8 mouse cellular contexts compared by ENCODE assay signal in genomic region chr7:30444971-30445751, GRCm38 (mm10). TPM values are rescaled to one million over a fixed set of nuclear protein-coding genes. Genes with fewer than 3 reads are reported as not detected.
DNase-seq lines count a peak whose midpoint lies in the region; ATAC-seq and TF ChIP-seq lines count a peak whose summit lies in the region.

Aplp1 (minus strand) TSS chr7:30445535.

- in situ Hi-C loops in ES-E14 (cut with MboI; ENCODE audit: low sequenced_read_pairs in 2 of 2, unreplicated experiment in 2 of 2) = no loop called here

- no peaks in the 10 kb centered on the region for H3K9me3 ChIP-seq in ES-E14 (ENCODE audit: control insufficient read depth, insufficient read depth, low read depth, low read length)
- no peaks in the 10 kb centered on the region for H3K9me3 ChIP-seq in embryonic facial prominence, embryonic 15.5 days (replicated peaks)
- peaks cover 21% of the 10 kb centered on the region; the same call in 1 of the 2 replicates for H3K9me3 ChIP-seq in hindbrain, embryonic 10.5 days

- H3K4me3 ChIP-seq in ES-E14 (ENCODE audit: insufficient read depth in 1 of 2, low read depth in 1 of 2, low read length in 2 of 2, poor library complexity in 1 of 2, severe bottlenecking in 1 of 2) = peak within 1 kb of the TSS; percentile 56 to 74
- peak within 1 kb of the TSS; percentile 69 for H3K4me3 ChIP-seq in embryonic facial prominence, embryonic 15.5 days (replicated peaks)
- H3K4me3 ChIP-seq in hindbrain, embryonic 10.5 days = peak within 1 kb of the TSS; percentile 79
- peak within 1 kb of the TSS; percentile 89 for H3K4me3 ChIP-seq in layer of hippocampus, adult 2 months
- peak within 1 kb of the TSS; percentile 44 for H3K4me3 ChIP-seq in lung, adult 2 months (replicated peaks; ENCODE audit: extremely low read depth, low read depth, low read length)

- DNase-seq in ES-E14 (ENCODE audit: low read depth, low spot score) = no peak
- peak; percentile 75 to 86 for DNase-seq in adrenal gland, postnatal 36 days
- peak; percentile 79 for DNase-seq in hindbrain, embryonic 10.5 days (ENCODE audit: low spot score)
- DNase-seq in layer of hippocampus, adult 2 months (ENCODE audit: low spot score in 2 of 2) = peak; percentile 81 to 84
- DNase-seq in lung, adult 2 months = peak; percentile 49
- DNase-seq in retina, embryonic 14.5 days (ENCODE audit: low spot score) = peak; percentile 76
- DNase-seq in c-Kit-positive CD71-positive TER-119-positive erythroid progenitor cells, embryonic 14.5 days (ENCODE audit: low spot score) = no peak

- peaks cover 0 to 9% of the 10 kb centered on the region in 2 experiments; a peak in 1 of 4 replicates for H3K4me1 ChIP-seq in ES-E14 (ENCODE audit: control insufficient read depth in 2 of 2, insufficient read depth in 2 of 2, low read length in 2 of 2, poor library complexity in 1 of 2)
- peaks cover 16% of the 10 kb centered on the region for H3K4me1 ChIP-seq in embryonic facial prominence, embryonic 15.5 days
- peaks cover 31% of the 10 kb centered on the region for H3K4me1 ChIP-seq in hindbrain, embryonic 10.5 days (replicated peaks)
- peaks cover 3% of the 10 kb centered on the region; the same call in 1 of the 2 replicates for H3K4me1 ChIP-seq in lung, adult 2 months (ENCODE audit: control insufficient read depth, insufficient read depth, low read length)

- no peak for TF ChIP-seq POLR2A in lung, adult 2 months (IDR thresholded peaks at IDR 0.05; ENCODE audit: borderline replicate concordance, extremely low read depth, low read depth, low read length)

- peak within 1 kb of the TSS; percentile 87 for H3K4me2 ChIP-seq in embryonic facial prominence, embryonic 15.5 days (replicated peaks)

- peaks cover under 1% of the 10 kb centered on the region; the same call in 1 of the 2 replicates for H3K27me3 ChIP-seq in embryonic facial prominence, embryonic 15.5 days
- peaks cover 66% of the 10 kb centered on the region for H3K27me3 ChIP-seq in hindbrain, embryonic 10.5 days (ENCODE audit: insufficient read depth, poor library complexity, severe bottlenecking)

- peak within 1 kb of the TSS; percentile 61 for H3K9ac ChIP-seq in ES-E14 (ENCODE audit: insufficient read depth, low read depth, low read length, poor library complexity, severe bottlenecking)
- H3K9ac ChIP-seq in embryonic facial prominence, embryonic 15.5 days = peak within 1 kb of the TSS; percentile 44

- peak within 1 kb of the TSS; percentile 37; the same call in 1 of the 2 replicates for H3K27ac ChIP-seq in ES-E14 (ENCODE audit: insufficient read depth, low read depth, low read length, poor library complexity, severe bottlenecking)
- H3K27ac ChIP-seq in embryonic facial prominence, embryonic 15.5 days (replicated peaks) = peak within 1 kb of the TSS; percentile 13; the same call in 1 of the 2 replicates
- H3K27ac ChIP-seq in hindbrain, embryonic 10.5 days = peak within 1 kb of the TSS; percentile 90
- peak within 1 kb of the TSS; percentile 100 for H3K27ac ChIP-seq in layer of hippocampus, adult 2 months

- WGBS in embryonic facial prominence, embryonic 15.5 days = under 1% methylated on average over 55 of the region's 72 CpGs
- WGBS in hindbrain, embryonic 10.5 days = under 1% methylated on average over 65 of the region's 72 CpGs
- 1% methylated on average over 71 of the region's 72 CpGs for WGBS in lung, adult 2 months

- ATAC-seq in embryonic facial prominence, embryonic 15.5 days (ENCODE audit: insufficient number of reproducible peaks, low FRiP score, low TSS enrichment, low read depth) = peak; percentile 75

- peaks cover 40% of the 10 kb centered on the region for H3K36me3 ChIP-seq in ES-E14 (ENCODE audit: control insufficient read depth, insufficient read depth, low read length, poor library complexity, severe bottlenecking)
- peaks cover 13% of the 10 kb centered on the region; the same call in 1 of the 2 replicates for H3K36me3 ChIP-seq in embryonic facial prominence, embryonic 15.5 days
- peaks cover 32% of the 10 kb centered on the region for H3K36me3 ChIP-seq in hindbrain, embryonic 10.5 days

- no peak for TF ChIP-seq CTCF in layer of hippocampus, adult 2 months (conservative IDR thresholded peaks at IDR 0.05)
- no peak for TF ChIP-seq CTCF in lung, adult 2 months (IDR thresholded peaks at IDR 0.05; ENCODE audit: insufficient read depth, low read length)

TF ChIP-seq in ES-E14, 5 proteins besides CTCF, POLR2A, EP300 and RAD21:
- TF ChIP-seq ZC3H11A (IDR thresholded peaks at IDR 0.05; ENCODE audit: borderline replicate concordance, low read depth, low read length) (no peak), HCFC1 (IDR thresholded peaks at IDR 0.05; ENCODE audit: borderline replicate concordance, insufficient read depth, low read length) (no peak), ZNF384 (IDR thresholded peaks at IDR 0.05; ENCODE audit: low read depth, low read length) (no peak), MAFK (IDR thresholded peaks at IDR 0.05; ENCODE audit: insufficient read depth, low read depth, low read length) (no peak), CHD2 (IDR thresholded peaks at IDR 0.05; ENCODE audit: low read depth, low read length) (no peak)

RNA-seq across cellular contexts. Expression of gene Aplp1, which starts in this region (rescaled TPM):
- total RNA-seq in ES-E14 (2012; rRNA removed) = 36.9 and 63.7 TPM in 2 replicates
- 10 to 100 TPM; 23.5 to 28.6 TPM for total RNA-seq in adrenal gland, postnatal 36 days (2021)
- polyA plus RNA-seq in embryonic facial prominence, embryonic 15.5 days (2015; fragmentation: Nextera tagmentation; extraction: Ambion mirVana) = 52.0 and 61.3 TPM in 2 replicates
- polyA plus RNA-seq in hindbrain, embryonic 10.5 days (2016; fragmentation: Nextera tagmentation; extraction: Ambion mirVana) = 69.7 and 184 TPM in 2 replicates
- total RNA-seq in layer of hippocampus, adult 2 months (2021) = 1,000 to 10,000 TPM; 1,283 to 1,305 TPM
- polyA plus RNA-seq in lung, adult 2 months (2012; rRNA removed) = 9.5 and 11.8 TPM in 2 replicates

Comparison
In these comparisons a context has a peak if more than half of its experiments do, and no peak if none do; other contexts are left out.
1. RNA of gene Aplp1 (total RNA-seq): 1,283 to 1,305 TPM in layer of hippocampus, adult 2 months; 36.9 to 63.7 TPM in ES-E14 and 23.5 to 28.6 TPM in adrenal gland, postnatal 36 days; every median in the first group is over 10 times any median in the second.
2. DNase-seq: peak in adrenal gland, postnatal 36 days (2 of 2), hindbrain, embryonic 10.5 days (single experiment), layer of hippocampus, adult 2 months (2 of 2), lung, adult 2 months (single experiment) and retina, embryonic 14.5 days (single experiment); none in ES-E14 (single experiment) and c-Kit-positive CD71-positive TER-119-positive erythroid progenitor cells, embryonic 14.5 days (single experiment).
3. H3K27ac ChIP-seq: peak in every context shown above with its lines; median percentile 100 in layer of hippocampus, adult 2 months; 90 in hindbrain, embryonic 10.5 days; 37 in ES-E14; 13 in embryonic facial prominence, embryonic 15.5 days.
4. Peak in every context shown above with its lines, with median percentiles within 50 percentile points of each other: H3K4me3 ChIP-seq.